ENCODE assay signal across 8 mouse cellular contexts in genomic region chr10:84019381-84019780, GRCm38 (mm10).
A peak's percentile ranks its signal among the peaks of the same experiment; 100 is the strongest.
DNase-seq lines count a peak whose midpoint lies in the region; ATAC-seq lines count a peak whose summit lies in the region.
"Had no signal": no experiment of that assay in that cellular context is flagged by ENCODE, and none has a peak within 500 bp of the region (broad histone marks: within the 10 kb centered on the region; RNA-seq: fewer than 3 reads in every experiment).

No protein-coding gene starts in this region.

- peaks cover 6% of the 10 kb centered on the region; the same call in 1 of the 2 replicates for H3K4me1 ChIP-seq in embryonic facial prominence, embryonic 11.5 days (ENCODE audit: control insufficient read depth, insufficient read depth, low read length)
- H3K4me1 ChIP-seq: hindbrain, embryonic 15.5 days had no signal

- peak; percentile 80 for DNase-seq in ES-CJ7 (ENCODE audit: low read depth, low spot score)
- peak; percentile 76 for DNase-seq in adrenal gland, postnatal 10 days
- DNase-seq in embryonic facial prominence, embryonic 11.5 days (ENCODE audit: low spot score): peak; percentile 89
- DNase-seq in heart, postnatal 10 days: peak; percentile 67 to 80
- DNase-seq in left cerebral cortex, adult 18-20 months (ENCODE audit: low spot score in 2 of 2): peak; percentile 65 to 80
- DNase-seq in spleen, postnatal 36 days (ENCODE audit: low spot score in 2 of 2): peak; percentile 45 to 49

- H3K4me2 ChIP-seq in embryonic facial prominence, embryonic 11.5 days (ENCODE audit: low read depth, low read length): no peak overlapping the region
- H3K4me2 ChIP-seq: hindbrain, embryonic 15.5 days had no signal

- H3K4me3 ChIP-seq in embryonic facial prominence, embryonic 11.5 days (ENCODE audit: low read depth, low read length): no peak overlapping the region
- H3K4me3 ChIP-seq: hindbrain, embryonic 15.5 days had no signal

- no peak overlapping the region for H3K9ac ChIP-seq in embryonic facial prominence, embryonic 11.5 days (replicated peaks; ENCODE audit: low read length)
- H3K9ac ChIP-seq: hindbrain, embryonic 15.5 days had no signal

- no peaks in the 10 kb centered on the region for H3K9me3 ChIP-seq in embryonic facial prominence, embryonic 11.5 days (replicated peaks; ENCODE audit: control insufficient read depth, low read length)
- H3K9me3 ChIP-seq: hindbrain, embryonic 15.5 days had no signal

- ATAC-seq in embryonic facial prominence, embryonic 11.5 days (replicated peaks; ENCODE audit: insufficient number of reproducible peaks, low FRiP score, low TSS enrichment, low read depth): no peak
- peak; percentile 88 for ATAC-seq in megakaryocyte, adult 5-6 weeks (ENCODE audit: poor library complexity, severe bottlenecking)

- no peaks in the 10 kb centered on the region for H3K27me3 ChIP-seq in embryonic facial prominence, embryonic 11.5 days (ENCODE audit: control insufficient read depth, insufficient read depth, low read length)
- H3K27me3 ChIP-seq: hindbrain, embryonic 15.5 days had no signal

- no peak overlapping the region for H3K27ac ChIP-seq in embryonic facial prominence, embryonic 11.5 days (replicated peaks; ENCODE audit: low read depth, low read length)
- H3K27ac ChIP-seq: hindbrain, embryonic 15.5 days had no signal

- WGBS in embryonic facial prominence, embryonic 11.5 days: 11% methylated on average over 9 of the region's 9 CpGs

- H3K36me3 ChIP-seq in embryonic facial prominence, embryonic 11.5 days (replicated peaks; ENCODE audit: control insufficient read depth, insufficient read depth, low read depth, low read length): no peaks in the 10 kb centered on the region
- H3K36me3 ChIP-seq: hindbrain, embryonic 15.5 days had no signal

- intact Hi-C loops in heart, postnatal 10 days (cut with DNase I): loop anchor here (2.0 kb wide), 1 partner anchor 199 kb away; no protein-coding TSS in a partner anchor
